Mouse (Mus musculus) ES-Bruce4 (cell line): ENCODE results near the gene Txnip. TPM values are rescaled to one million over a fixed set of nuclear protein-coding genes. Genes with fewer than 3 reads are reported as not detected.
"Not testable (repeated sequence)": the region's sequence is repeated elsewhere in the genome, so short reads cannot be mapped to it uniquely, and the experiment has no call there.

ENCODE experiments used
- H3K27ac ChIP-seq: 2 replicates; pipeline ENCODE4 v1.5.1; 2012; ENCODE audit warnings: low read length, inconsistent platforms; ENCODE audit not compliant: insufficient read depth
- H3K27me3 ChIP-seq: 2 replicates; pipeline ENCODE4 v1.6.1; 2012; ENCODE audit warnings: mild to moderate bottlenecking, low read length, inconsistent platforms; ENCODE audit not compliant: control insufficient read depth, poor library complexity, insufficient read depth, severe bottlenecking
- H3K36me3 ChIP-seq: 2 replicates; pipeline ENCODE4 v1.6.1; 2012; ENCODE audit warnings: inconsistent platforms, mild to moderate bottlenecking, low read length, moderate library complexity; ENCODE audit not compliant: control insufficient read depth, poor library complexity, insufficient read depth, severe bottlenecking
- H3K4me1 ChIP-seq: one replicate; pipeline ENCODE4 v1.8.1; 2011; ENCODE audit warnings: low read length; ENCODE audit not compliant: control insufficient read depth, insufficient read depth
- H3K4me3 ChIP-seq: 2 replicates; pipeline ENCODE4 v1.5.1; 2011; ENCODE audit warnings: low read depth, mild to moderate bottlenecking, low read length
- H3K9ac ChIP-seq: 2 replicates; pipeline ENCODE4 v1.6.1; 2012; ENCODE audit warnings: low read depth, mild to moderate bottlenecking, inconsistent platforms; ENCODE audit not compliant: poor library complexity, severe bottlenecking
- H3K9me3 ChIP-seq: replicated peaks from 2 replicates; pipeline ENCODE4 v1.6.1; 2012; ENCODE audit warnings: mild to moderate bottlenecking, low read length, inconsistent platforms; ENCODE audit not compliant: control insufficient read depth, poor library complexity, insufficient read depth, severe bottlenecking
- CTCF ChIP-seq: IDR thresholded peaks from one replicate; pipeline ENCODE4 v1.8.1; 2011; ENCODE audit warnings: low read depth, low read length
- EP300 ChIP-seq: IDR thresholded peaks from 2 replicates; pipeline ENCODE4 v1.6.1; 2011; ENCODE audit warnings: low read depth, low read length; ENCODE audit not compliant: insufficient read depth
- POLR2A ChIP-seq: IDR thresholded peaks from one replicate; pipeline ENCODE4 v1.8.1; 2011; ENCODE audit warnings: low read length; ENCODE audit not compliant: insufficient read depth
- polyA plus RNA-seq: library from polyadenylated mRNA; stranded (reverse); fragments of >200 nt; gene quantifications from 2 replicates; pipeline ENCODE4 v1.2.4, GENCODE M21; 2011; ENCODE audit warnings: low read depth; ENCODE audit not compliant: missing spikeins, insufficient read depth, insufficient read length

The Txnip gene
- polyA plus RNA-seq, 1 experiment: 450 TPM

DNA sequence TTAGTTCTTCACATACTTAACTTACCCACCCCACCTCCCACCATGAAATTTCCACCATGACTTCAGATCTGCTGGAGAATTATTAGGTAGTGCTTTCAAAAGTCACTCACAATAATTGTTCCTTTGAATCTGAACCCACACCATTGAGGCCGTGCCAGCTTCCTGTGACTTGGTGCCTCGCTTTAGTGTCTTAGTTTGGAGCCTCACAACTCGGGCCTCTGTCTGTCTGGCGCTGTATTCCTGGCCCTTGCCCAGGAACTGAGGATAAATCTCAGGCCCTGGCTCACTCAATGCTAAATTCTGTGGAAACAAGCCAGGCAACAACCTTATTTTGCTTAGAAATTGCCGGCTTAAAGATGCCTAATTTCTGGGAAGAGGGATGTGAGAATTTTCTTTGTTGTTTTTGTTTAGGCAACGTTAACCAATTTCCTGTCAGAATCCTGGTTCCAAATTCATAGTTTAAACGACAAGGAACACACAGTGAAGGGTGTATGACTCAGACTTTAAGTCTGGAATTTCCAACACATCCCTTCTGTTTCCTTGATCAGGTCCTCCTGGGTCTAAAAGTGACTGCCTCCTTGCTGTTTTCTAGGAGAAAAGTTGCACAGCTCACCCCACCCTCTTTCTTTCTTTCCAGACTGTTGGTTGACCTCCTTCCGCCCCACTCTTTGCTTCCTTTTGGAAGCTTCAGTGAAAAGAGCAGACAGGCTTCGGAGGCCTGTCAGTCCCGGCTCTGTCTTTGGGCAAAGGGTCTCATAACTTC is 44.4 kb downstream of the Txnip start:
- no peaks in the 10 kb centered on the region for H3K4me1 ChIP-seq
- no peak overlapping the region for H3K4me3 ChIP-seq
- no peaks in the 10 kb centered on the region for H3K27me3 ChIP-seq
- H3K27ac ChIP-seq: no peak overlapping the region
- H3K9me3 ChIP-seq: no peaks in the 10 kb centered on the region
- no peak for TF ChIP-seq POLR2A
- no peak for TF ChIP-seq EP300
- no peak for TF ChIP-seq CTCF
- no peak overlapping the region for H3K9ac ChIP-seq
- H3K36me3 ChIP-seq: no peaks in the 10 kb centered on the region

DNA sequence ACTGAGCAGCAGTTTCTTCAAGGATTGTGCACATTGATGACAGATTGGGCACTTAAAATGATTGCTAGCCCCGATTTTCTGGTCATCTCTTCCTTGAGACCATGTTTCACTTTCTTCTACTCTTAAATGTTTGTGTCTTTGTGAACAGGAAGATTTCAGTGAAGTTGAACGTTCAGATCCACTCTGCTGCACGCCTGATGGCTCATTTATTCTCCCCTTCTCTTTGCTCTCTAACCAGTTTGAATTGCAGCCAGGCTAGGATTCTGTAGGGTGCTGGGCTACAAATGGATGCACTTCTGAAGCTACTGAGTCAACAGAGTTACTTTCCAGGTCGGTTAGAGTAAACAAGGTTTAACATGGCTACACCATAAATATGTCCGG is 44.9 kb downstream of the Txnip start:
- H3K27me3 ChIP-seq: no peaks in the 10 kb centered on the region
- H3K36me3 ChIP-seq: no peaks in the 10 kb centered on the region
- H3K9me3 ChIP-seq: no peaks in the 10 kb centered on the region
- H3K9ac ChIP-seq: no peak overlapping the region
- no peak overlapping the region for H3K4me3 ChIP-seq
- H3K27ac ChIP-seq: no peak overlapping the region
- TF ChIP-seq EP300: no peak
- TF ChIP-seq POLR2A: no peak
- TF ChIP-seq CTCF: no peak
- H3K4me1 ChIP-seq: no peaks in the 10 kb centered on the region

DNA sequence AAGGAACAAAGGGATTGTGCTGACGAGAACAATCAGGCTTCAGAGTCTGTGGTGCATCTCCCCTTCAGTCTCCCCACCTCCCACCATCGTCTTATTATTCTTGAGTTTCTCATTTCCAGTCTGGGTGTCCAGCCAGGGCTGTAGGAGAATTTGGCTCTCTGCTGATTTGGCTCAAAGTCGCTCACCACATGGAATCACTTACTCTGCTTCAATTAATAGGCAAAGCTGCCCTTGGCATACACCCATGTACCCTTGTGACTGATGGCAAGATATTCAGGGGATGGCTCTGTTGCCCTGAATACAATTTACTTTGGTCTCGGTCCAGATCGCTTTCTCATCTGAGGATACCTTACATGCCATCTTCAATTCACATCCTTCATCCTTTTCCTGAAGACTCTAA is 45.6 kb downstream of the Txnip start:
- Histone ChIP-seq H3K27me3 (no peaks in the 10 kb centered on the region), H3K4me1 (no peaks in the 10 kb centered on the region), H3K9ac (no peak overlapping the region), H3K36me3 (no peaks in the 10 kb centered on the region), H3K9me3 (no peaks in the 10 kb centered on the region), H3K27ac (no peak overlapping the region), H3K4me3 (no peak overlapping the region)
- TF ChIP-seq POLR2A (no peak), EP300 (no peak), CTCF (no peak)

DNA sequence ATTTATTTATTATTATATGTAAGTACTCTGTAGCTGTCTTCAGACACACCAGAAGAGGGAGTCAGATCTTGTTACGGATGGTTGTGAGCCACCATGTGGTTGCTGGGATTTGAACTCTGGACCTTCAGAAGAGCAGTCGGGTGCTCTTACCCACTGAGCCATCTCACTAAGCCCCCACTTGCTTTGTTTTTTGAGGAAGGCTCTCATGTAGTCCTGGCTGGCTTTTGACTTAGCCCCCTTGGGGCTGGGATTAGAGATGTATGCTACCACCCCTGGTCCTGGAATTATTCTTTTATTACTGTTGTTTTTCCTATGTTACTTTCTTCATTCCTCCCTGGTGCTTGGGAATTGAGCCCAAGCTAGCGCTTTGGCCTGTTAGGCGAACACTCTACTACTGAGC is 48.2 kb downstream of the Txnip start:
- not testable (repeated sequence) for H3K27ac ChIP-seq, H3K9me3 ChIP-seq, H3K36me3 ChIP-seq, H3K9ac ChIP-seq, H3K4me1 ChIP-seq, H3K4me3 ChIP-seq, H3K27me3 ChIP-seq

DNA sequence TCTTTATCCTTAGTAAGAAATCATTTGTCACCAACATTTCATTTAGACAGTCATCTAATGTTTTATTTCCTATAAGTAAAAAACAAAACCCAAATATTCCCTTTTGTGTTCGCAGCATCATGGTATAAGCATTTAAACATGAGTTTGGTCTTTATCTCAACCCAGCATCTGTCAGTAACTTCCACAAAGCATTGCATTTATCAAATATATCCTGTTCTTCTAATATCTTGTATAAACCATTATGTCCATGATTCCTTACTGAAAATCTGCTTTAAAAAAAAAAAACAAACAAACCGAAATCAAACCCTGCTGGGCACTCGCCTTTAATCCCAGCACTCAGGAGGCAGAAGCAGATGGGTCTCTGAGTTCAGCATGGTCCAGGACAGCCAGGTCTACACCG is 48.9 kb downstream of the Txnip start:
- TF ChIP-seq CTCF: no peak
- no peak for TF ChIP-seq EP300
- no peaks in the 10 kb centered on the region for H3K36me3 ChIP-seq
- H3K27me3 ChIP-seq: no peaks in the 10 kb centered on the region
- H3K27ac ChIP-seq: no peak overlapping the region
- no peaks in the 10 kb centered on the region for H3K9me3 ChIP-seq
- no peak overlapping the region for H3K9ac ChIP-seq
- no peak overlapping the region for H3K4me3 ChIP-seq
- no peaks in the 10 kb centered on the region for H3K4me1 ChIP-seq

Other genes with a start within 250 kb of the Txnip start
- 4.6 TPM in 2 replicates for gene BC107364, start 105.7 kb upstream of the Txnip start, polyA plus RNA-seq
- gene Hfe2, start 32.8 kb upstream of the Txnip start, polyA plus RNA-seq: 0.88 and 1.2 TPM in 2 replicates
- gene Gm16253, start 19.0 kb downstream of the Txnip start, polyA plus RNA-seq: 1.1 and 1.7 TPM in 2 replicates
- gene Polr3gl, start 36.2 kb downstream of the Txnip start, polyA plus RNA-seq: 16.2 and 22.8 TPM in 2 replicates
- 0.31 and 0.43 TPM in 2 replicates for gene Ankrd34a, start 38.7 kb downstream of the Txnip start, polyA plus RNA-seq
- gene Lix1l, start 43.2 kb downstream of the Txnip start, polyA plus RNA-seq: 2.5 and 3.1 TPM in 2 replicates
- gene Rbm8a, start 72.0 kb downstream of the Txnip start, polyA plus RNA-seq: 325 and 344 TPM in 2 replicates
- 21.4 and 22.3 TPM in 2 replicates for gene Pex11b, start 77.4 kb downstream of the Txnip start, polyA plus RNA-seq
- gene Gm42957, start 77.5 kb downstream of the Txnip start, polyA plus RNA-seq: 0.35 TPM in 1 of 2 replicates, not detected in the other
- gene Itga10, start 87.6 kb downstream of the Txnip start, polyA plus RNA-seq: 0.43 and 1.1 TPM in 2 replicates
- 3.5 and 3.7 TPM in 2 replicates for gene Ankrd35, start 112.2 kb downstream of the Txnip start, polyA plus RNA-seq
- 31.8 and 42.1 TPM in 2 replicates for gene Pias3, start 138.4 kb downstream of the Txnip start, polyA plus RNA-seq
- gene Nudt17, start 150.6 kb downstream of the Txnip start, polyA plus RNA-seq: 9.9 and 10.7 TPM in 2 replicates
- gene Polr3c, start 169.7 kb downstream of the Txnip start, polyA plus RNA-seq: 43.0 and 46.6 TPM in 2 replicates
- 49.9 and 52.3 TPM in 2 replicates for gene Rnf115, start 169.7 kb downstream of the Txnip start, polyA plus RNA-seq